Mouse (Mus musculus): Measurements from ENCODE around the gene Tlx1.

Gene Tlx1

DNA sequence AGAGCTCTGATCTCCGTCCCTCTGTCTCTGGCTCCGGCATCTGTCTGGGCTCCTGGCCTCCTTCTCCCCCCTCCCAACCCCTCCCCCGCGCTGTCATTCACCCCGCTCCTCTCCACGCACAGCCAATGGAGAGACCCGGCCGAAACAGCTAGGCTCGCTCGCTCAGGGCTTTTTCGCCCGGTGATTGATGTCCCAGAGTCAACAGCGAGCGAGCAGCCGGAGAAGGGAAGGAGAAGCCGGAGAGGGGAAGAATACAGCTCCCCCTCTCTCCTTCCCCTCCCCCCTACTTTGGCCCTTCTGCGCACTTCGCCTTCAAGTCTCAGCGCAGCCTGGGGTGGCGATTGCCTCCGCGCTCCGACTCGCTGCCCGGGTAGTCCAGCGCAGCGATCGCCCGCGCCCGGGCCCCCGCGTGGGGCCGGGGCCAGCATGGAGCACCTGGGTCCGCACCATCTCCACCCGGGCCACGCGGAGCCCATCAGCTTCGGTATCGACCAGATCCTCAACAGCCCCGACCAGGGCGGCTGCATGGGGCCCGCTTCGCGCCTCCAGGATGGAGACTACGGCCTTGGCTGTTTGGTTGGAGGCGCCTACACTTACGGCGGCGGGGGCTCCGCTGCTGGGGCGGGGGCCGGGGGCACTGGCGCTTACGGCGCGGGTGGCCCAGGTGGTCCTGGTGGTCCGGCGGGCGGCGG, at the start of gene Tlx1:
Tlx1 (plus strand) TSS at position 191 of the 692 bp plus-strand sequence.
- DNase-seq = no peak

- no peak for DNase-seq
Measured at GRCm38 (mm10) chr19:45105591-45105990, 44.9 kb upstream of the Tlx1 start.

GRCm38 (mm10) chr19:45106689-45107088, 43.8 kb upstream of the Tlx1 start:
- DNase-seq = no peak

DNA sequence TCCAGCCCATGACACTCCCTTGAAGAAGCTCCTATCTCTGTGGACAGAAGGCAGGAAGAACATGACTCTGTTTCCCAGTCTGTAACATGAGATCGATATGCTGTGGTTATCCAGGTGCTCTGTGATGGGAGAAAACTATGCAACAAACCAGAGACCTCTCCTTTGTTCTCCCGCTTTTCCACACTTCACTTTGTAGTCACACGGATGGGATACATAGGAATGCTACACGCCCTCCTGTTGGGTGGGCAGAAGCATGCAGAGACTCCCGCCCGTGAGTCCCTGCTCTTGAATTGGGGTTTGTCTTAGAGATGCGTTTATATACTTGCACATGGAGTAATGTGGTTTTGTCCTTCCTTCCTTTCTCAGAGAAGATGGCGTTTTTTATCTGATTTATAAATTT, 39.8 kb upstream of the Tlx1 start:
- no peak for DNase-seq

- DNase-seq = peak in 1 of 2 experiments; percentile 8
Measured at GRCm38 (mm10) chr19:45112444-45112843, 38.0 kb upstream of the Tlx1 start.

- DNase-seq = no peak
Measured at GRCm38 (mm10) chr19:45113791-45114460, 36.6 kb upstream of the Tlx1 start.

- DNase-seq = no peak
Measured at GRCm38 (mm10) chr19:45114772-45115171, 35.7 kb upstream of the Tlx1 start.

DNA sequence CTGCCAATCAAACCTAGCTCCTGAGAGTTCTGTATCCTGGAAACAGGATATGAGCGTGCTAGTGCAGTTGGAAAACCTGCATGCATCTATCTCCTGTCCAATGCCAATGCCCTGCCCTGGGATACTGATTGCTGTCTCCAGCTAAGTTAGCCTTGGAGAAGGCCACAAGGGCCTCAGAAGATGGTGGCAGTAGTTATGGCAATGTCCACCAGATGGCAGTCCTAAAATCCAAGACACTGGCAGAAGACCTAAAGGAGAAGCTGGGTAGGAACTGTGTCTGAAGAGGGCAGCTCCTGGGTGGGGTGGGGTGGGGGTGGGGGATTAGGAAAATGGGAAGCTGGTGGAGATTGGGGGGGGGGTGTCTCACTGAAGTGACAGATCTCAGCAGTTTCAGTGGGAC, 33.7 kb upstream of the Tlx1 start:
- DNase-seq = peak; percentile 43 to 47

- DNase-seq = no peak
Measured at GRCm38 (mm10) chr19:45131966-45132628, 18.4 kb upstream of the Tlx1 start.

DNA sequence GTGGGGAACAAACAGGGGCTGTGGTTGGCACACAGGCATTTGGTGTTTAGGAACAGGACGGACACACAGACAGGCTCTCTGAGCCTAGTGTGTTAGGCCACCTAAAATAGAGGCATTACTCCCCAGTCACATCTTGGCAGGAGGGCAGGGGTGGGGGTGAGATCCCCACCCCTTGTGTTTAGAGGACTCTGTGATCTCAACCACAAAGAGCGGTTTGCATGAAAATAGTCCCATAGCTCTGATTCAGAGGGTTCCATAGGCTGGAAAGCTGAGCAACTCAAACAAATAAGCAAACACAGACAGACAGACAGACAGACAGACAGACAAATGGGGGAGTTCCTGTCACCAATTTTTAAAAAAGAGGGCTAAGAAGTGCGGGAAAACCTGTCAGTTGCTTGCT, 7.9 kb upstream of the Tlx1 start:
- no peak for DNase-seq

DNA sequence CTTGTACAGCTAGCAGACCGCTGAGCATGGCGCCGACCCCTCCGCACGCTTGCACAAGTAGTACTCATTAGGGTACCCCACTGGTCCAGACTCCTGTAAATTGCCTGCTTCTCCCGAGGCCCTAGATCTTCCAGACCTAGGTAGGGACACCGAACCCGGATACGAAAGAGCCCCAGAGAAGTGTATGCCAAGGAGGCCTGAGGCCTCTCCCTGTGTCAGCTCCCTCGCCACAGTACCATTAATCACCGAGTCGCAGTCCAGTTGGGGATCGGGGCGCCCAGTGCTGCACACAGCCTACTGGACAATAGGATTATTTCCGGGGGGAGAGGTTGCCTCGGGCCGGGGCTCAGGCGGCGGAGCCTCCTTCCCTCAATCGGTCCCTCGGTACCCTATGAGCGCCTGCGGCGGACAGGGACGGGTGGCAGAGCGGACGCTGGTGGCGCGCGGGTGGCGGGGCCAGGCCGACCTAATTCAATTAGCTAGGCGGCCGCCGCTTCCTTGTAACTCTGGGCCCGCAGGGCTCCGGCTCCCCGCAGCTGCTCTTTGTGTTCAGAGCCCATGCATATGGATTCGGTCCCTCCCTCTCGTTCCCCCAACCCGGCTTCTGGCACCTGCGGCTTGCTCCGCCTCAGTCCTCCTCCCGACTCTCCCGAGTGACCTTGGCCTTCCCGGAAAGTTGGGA, 7.1 kb upstream of the Tlx1 start:
- DNase-seq = no peak

- no peak for DNase-seq
Measured at GRCm38 (mm10) chr19:45147071-45147470, 3.4 kb upstream of the Tlx1 start.

GRCm38 (mm10) chr19:45151361-45152182, 1.1 kb downstream of the Tlx1 start:
- no peak for DNase-seq

GRCm38 (mm10) chr19:45152183-45152650, 1.7 kb downstream of the Tlx1 start:
- no peak for DNase-seq

DNA sequence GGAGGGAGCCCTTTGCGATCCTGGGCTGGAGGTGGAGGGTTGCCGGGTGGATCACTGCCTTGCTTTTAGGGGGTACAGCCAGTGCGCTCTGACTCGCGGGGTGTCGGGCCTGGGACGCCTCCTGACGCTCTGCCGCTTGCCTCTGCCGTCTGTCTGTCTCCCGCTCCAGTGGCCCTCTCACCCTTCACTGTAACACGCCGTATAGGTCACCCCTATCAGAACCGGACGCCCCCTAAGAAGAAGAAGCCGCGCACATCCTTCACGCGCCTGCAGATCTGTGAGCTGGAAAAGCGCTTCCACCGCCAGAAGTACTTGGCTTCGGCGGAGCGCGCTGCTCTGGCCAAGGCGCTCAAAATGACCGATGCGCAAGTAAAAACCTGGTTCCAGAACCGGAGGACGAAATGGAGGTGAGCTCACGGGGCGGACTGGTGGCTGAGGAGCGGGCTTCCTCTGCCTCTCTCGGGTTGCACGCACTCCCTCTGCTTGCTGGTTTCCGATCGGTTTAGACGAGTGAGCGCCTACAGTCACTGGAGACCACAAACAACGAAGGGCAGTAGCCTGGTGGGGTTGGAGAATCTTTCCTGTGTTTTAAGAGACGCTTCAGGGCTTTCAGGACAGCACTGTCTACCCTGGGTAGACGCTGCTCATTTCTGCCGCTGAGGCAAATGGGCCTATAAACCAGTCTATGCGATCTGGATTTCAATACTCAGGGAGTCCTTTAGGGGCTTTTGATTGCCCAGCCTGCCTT, 3.0 kb downstream of the Tlx1 start:
- no peak for DNase-seq

GRCm38 (mm10) chr19:45154059-45154386, 3.5 kb downstream of the Tlx1 start:
- DNase-seq = no peak

DNA sequence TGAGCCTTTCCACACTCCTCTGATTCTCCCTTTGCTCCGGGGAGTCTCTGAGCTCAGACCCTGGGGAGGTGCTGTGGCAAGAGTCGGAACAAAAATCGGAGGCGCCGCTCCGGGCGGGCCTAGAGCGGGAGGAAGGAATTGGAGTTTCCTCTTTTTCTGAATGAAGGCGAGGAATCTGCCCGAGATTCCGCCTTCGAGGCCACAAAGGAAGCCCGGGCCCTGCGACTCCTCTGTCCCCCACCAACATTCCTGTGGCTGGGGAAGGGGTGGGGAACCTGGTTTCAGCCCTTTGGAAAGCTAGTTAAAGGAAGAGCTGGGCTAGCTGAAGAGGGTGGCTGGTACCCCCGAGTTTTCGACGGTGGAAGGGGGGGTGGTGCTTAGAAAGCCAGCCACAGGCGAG, 4.0 kb downstream of the Tlx1 start:
- DNase-seq = no peak

- no peak for DNase-seq
Measured at GRCm38 (mm10) chr19:45155141-45155790, 4.8 kb downstream of the Tlx1 start.

DNA sequence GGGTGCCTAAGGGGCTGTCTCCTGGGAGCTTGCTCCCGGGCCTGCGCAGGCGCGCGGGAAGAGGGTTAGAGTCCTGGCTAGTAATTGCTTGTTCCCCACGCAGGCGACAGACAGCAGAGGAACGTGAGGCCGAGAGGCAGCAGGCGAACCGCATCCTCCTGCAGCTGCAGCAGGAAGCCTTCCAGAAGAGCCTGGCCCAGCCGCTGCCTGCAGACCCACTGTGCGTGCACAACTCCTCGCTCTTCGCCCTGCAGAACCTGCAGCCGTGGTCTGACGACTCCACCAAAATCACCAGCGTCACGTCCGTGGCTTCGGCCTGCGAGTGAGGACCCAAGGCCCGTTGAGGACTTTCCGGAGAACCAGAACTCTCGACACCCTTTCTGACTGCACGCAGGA, 5.3 kb downstream of the Tlx1 start:
- no peak for DNase-seq

DNA sequence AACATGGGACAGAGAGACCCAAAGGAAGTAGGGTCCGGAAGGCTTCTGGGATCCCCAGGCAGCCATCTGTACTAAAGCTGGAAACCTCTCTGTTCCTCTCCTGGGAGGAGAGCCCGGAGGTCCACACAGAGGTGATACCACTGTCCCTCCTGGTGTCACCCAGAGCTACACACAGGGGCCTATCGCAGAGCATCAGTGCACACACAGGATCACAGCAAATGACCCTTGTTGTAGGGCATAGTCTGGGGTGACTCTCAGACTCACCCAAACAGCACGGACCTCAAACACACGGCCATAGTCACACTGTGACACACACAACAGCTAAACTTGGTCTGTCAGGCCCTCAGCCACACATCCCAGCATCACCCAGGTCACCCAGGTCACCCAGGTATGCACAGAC, 5.9 kb downstream of the Tlx1 start:
- no peak for DNase-seq

DNA sequence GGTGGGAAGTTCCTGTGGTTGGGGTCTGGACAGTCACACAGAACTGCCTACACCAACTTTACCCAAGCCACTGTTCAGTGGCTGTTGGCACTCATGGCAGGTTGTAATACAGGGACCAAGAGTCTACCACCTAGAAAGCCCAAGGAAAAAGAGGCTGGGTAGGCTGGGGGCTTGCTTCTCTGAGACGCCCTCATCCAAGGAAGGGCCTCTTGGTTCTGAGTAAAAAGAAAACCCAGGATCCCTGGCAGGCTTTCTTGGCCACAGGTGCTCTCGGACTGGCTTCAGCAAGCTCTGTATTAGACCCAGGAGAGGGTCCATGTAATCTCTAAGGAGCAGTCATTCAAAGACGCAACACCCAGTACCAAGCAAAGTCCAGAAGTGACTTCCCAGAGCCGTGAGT, 7.7 kb downstream of the Tlx1 start:
- DNase-seq = no peak
